Mouse (Mus musculus): Measurements from ENCODE around the gene Thap8. TPM values are rescaled to one million over a fixed set of nuclear protein-coding genes. Genes with fewer than 3 reads are reported as not detected.

Gene Thap8
- polyA plus RNA-seq, 1 experiment from 2014 or later = 0.66 TPM

DNA sequence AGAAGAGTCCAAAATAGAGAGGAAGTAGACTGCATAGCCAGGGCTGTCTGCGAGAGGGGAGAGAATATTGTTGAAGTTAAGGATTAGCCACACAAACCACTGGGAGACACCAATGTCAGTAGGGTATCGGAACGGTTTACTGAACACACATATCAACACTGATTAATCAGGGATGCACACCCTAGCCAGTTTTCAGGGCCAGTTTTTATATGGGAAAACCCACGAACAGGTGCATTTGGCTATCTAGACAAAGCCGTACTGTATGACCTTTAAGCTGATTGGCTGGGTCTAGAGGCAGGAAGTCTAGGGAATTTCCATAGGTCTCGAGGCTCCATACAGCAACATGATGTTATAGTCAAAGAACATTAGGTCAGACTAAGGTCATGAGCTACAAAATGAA is 43.0 kb downstream of the Thap8 start:
- Histone ChIP-seq H3K27me3 (peaks cover 12% of the 10 kb centered on the region; the same call in 1 of the 2 replicates), H3K4me2 (replicated peaks) (peak overlapping the region; percentile 73), H3K36me3 (no peaks in the 10 kb centered on the region), H3K4me1 (peaks cover 19% of the 10 kb centered on the region), H3K9ac (replicated peaks) (peak overlapping the region; percentile 92), H3K9me3 (0 out of 2 replicates have a peak, but pooled peaks cover 3% of the 10 kb centered on the region), H3K27ac (replicated peaks) (peak overlapping the region; percentile 84; the same call in 1 of the 2 replicates), H3K4me3 (peak overlapping the region; percentile 87)
- WGBS = 33% methylated on average over 6 of the region's 6 CpGs
- ATAC-seq (ENCODE audit: low FRiP score, low read depth) = peak; percentile 2; the same call in 1 of the 2 replicates

DNA sequence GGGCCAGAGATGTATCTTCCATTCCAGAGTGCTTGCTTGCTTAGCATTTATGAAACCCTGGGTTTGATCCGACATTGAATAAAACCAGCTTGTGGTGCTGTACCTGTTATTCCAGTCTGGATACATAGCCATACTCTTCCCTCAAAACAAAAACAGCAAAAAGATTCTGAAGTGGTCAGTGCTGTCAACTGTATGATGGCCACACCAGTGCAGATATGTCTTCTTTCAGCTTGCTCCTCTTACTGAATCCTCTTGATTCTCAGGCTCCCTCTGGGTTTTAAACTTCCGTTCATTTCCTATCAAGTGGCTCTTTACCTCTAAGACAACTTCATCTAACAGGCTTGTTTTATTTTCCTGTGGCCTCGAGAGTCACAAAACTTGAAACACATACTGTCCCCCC is 43.9 kb downstream of the Thap8 start, which contains the start of gene Sdhaf1:
TSS of gene Sdhaf1 (minus strand) at position 101 of the 400 bp plus-strand sequence.
- Histone ChIP-seq H3K4me2 (replicated peaks) (peak within 1 kb of the TSS; percentile 73), H3K9ac (replicated peaks) (peak within 1 kb of the TSS; percentile 92), H3K27ac (replicated peaks) (peak within 1 kb of the TSS; percentile 84; the same call in 1 of the 2 replicates), H3K27me3 (peaks cover 12% of the 10 kb centered on the region; the same call in 1 of the 2 replicates), H3K36me3 (no peaks in the 10 kb centered on the region), H3K9me3 (0 out of 2 replicates have a peak, but pooled peaks cover 3% of the 10 kb centered on the region), H3K4me3 (peak within 1 kb of the TSS; percentile 87), H3K4me1 (peaks cover 19% of the 10 kb centered on the region)
- no peak for ATAC-seq (ENCODE audit: low FRiP score, low read depth)
- WGBS = 79% methylated on average over 3 of the region's 3 CpGs

DNA sequence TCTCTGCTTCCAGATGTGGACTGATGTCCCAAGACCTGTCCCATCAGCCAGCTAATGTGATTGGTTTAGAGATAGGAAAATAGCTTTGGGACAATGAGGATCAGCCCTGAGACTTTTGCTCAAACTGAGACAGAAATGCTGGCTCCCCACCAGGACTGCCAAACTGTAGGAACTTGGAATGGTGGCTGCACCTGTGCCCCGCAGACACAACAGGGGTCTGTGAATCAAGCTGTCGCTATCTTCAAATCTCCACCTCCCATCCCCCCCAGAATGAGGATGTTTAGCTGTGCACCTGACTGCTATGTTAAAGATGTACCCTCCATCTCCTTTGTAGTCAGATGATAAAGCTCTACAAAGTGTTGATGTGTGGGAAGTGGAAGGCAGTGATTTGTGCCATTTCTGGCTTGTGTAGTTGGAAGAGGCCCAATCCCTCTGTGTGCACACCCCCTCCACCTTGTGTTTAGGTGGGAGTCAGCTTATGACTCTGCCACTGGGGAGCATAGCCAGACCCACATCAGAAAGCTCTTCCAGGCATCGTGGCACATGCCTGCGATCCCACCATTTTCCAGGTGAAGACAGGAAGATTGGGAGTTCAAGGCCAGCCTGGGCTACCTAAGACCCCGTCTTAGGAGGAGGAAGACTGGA is 44.5 kb downstream of the Thap8 start:
- peaks cover 12% of the 10 kb centered on the region; the same call in 1 of the 2 replicates for H3K27me3 ChIP-seq
- no peak overlapping the region for H3K4me3 ChIP-seq
- H3K27ac ChIP-seq (replicated peaks) = no peak overlapping the region
- H3K4me2 ChIP-seq (replicated peaks) = no peak overlapping the region
- 86% methylated on average over 5 of the region's 5 CpGs for WGBS
- H3K9me3 ChIP-seq = 0 out of 2 replicates have a peak, but pooled peaks cover 3% of the 10 kb centered on the region
- no peak overlapping the region for H3K9ac ChIP-seq (replicated peaks)
- H3K36me3 ChIP-seq = no peaks in the 10 kb centered on the region
- no peak for ATAC-seq (ENCODE audit: low FRiP score, low read depth)
- H3K4me1 ChIP-seq = peaks cover 19% of the 10 kb centered on the region

DNA sequence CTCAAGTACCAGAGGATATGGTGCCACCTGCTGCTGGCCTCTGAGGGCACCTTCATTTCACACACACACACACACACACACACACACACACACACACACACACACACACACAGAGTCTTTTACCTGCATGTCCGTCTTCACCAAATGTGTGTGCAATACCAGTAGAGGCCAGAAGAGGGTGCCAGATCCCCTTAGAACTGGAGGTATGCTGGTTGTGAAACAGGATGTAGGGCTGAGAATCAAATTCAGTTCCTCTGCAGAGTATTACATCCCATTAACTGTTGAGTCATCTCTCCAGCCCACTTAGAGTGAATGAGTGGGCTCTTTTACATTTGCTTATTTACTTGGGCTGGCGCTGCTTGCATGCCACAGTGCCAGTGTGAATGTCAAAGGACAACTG is 45.5 kb downstream of the Thap8 start:
- Histone ChIP-seq H3K27ac (replicated peaks) (no peak overlapping the region), H3K4me3 (no peak overlapping the region), H3K9me3 (0 out of 2 replicates have a peak, but pooled peaks cover 3% of the 10 kb centered on the region), H3K36me3 (no peaks in the 10 kb centered on the region), H3K4me1 (peaks cover 19% of the 10 kb centered on the region), H3K27me3 (peaks cover 12% of the 10 kb centered on the region; the same call in 1 of the 2 replicates), H3K9ac (replicated peaks) (no peak overlapping the region), H3K4me2 (replicated peaks) (no peak overlapping the region)
- no peak for ATAC-seq (ENCODE audit: low FRiP score, low read depth)
- 59% methylated on average over 2 of the region's 2 CpGs for WGBS

DNA sequence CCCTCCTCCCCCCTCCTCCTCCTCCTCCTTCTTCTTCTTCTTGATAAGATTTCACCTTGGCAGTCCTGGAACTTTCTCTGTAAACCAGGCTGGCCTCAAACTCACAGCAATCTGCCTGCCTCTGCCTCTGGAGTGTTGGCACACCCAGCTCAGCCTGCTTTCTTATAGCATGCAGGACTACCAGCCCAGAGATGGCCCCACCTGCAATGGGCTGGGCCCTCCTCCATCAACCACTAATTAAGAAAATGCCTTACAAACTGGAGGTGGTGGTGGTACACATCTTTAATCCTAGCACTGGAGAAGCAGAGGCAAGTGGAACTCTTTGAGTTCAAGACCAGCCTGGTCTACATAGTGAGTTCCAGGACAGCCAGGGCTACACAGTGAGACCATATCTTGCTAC is 46.5 kb downstream of the Thap8 start:
- no peak for ATAC-seq (ENCODE audit: low FRiP score, low read depth)
- no peak overlapping the region for H3K9ac ChIP-seq (replicated peaks)
- no peak overlapping the region for H3K4me2 ChIP-seq (replicated peaks)
- H3K9me3 ChIP-seq = 0 out of 2 replicates have a peak, but pooled peaks cover 3% of the 10 kb centered on the region
- peaks cover 12% of the 10 kb centered on the region for H3K4me1 ChIP-seq
- H3K4me3 ChIP-seq = no peak overlapping the region
- no peaks in the 10 kb centered on the region for H3K36me3 ChIP-seq
- no peak overlapping the region for H3K27ac ChIP-seq (replicated peaks)
- H3K27me3 ChIP-seq = peaks cover 16% of the 10 kb centered on the region; the same call in 1 of the 2 replicates

DNA sequence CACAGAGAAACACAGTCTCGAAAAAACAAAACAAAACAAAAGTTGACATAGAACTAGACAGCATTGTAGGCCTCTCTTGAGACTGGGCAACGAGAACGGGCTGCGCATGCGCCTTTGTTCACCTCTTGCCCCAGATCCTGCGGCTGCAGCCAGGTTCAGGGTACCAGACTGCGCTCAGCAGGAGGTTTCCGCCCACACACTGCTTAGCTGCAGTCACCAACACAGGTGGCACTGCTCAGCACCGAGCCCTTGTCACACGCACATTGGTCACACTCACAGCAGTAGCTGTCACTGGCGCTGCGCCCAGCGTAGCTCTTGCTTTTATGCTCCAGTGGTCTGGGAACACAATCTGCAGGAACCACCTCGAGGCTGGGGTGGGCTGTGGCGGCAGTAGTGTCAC is 47.2 kb downstream of the Thap8 start:
- Histone ChIP-seq H3K27me3 (peaks cover 16% of the 10 kb centered on the region; the same call in 1 of the 2 replicates), H3K4me1 (peaks cover 16% of the 10 kb centered on the region), H3K9me3 (0 out of 2 replicates have a peak, but pooled peaks cover 3% of the 10 kb centered on the region), H3K36me3 (no peaks in the 10 kb centered on the region), H3K9ac (replicated peaks) (no peak overlapping the region), H3K27ac (replicated peaks) (no peak overlapping the region), H3K4me2 (replicated peaks) (no peak overlapping the region), H3K4me3 (no peak overlapping the region)
- WGBS = 63% methylated on average over 15 of the region's 15 CpGs
- ATAC-seq (ENCODE audit: low FRiP score, low read depth) = no peak

DNA sequence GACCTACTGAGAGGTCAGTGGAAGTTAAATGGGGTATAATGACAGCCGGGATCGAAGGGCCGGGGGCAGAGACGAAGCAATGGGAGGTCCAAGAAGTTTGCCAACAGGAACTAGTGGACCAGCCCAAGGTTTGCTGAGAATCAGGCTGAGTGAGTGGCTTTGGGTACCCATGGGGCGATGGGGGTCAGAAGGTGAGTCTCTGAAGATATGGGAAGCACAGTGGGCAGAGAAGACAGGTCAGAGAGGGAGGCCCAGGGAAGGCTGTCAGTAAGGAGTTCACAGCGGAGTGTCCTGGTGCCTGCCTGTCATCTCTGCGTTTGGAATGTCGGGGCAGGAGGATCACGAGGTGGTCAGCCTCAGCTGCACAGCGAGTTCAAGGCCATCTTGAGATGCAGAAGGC is 48.5 kb downstream of the Thap8 start:
- Histone ChIP-seq H3K4me2 (replicated peaks) (no peak overlapping the region), H3K4me3 (no peak overlapping the region), H3K4me1 (peaks cover 10% of the 10 kb centered on the region), H3K9ac (replicated peaks) (no peak overlapping the region), H3K27ac (replicated peaks) (no peak overlapping the region), H3K9me3 (0 out of 2 replicates have a peak, but pooled peaks cover 3% of the 10 kb centered on the region), H3K27me3 (peaks cover 27% of the 10 kb centered on the region), H3K36me3 (no peaks in the 10 kb centered on the region)
- no peak for ATAC-seq (ENCODE audit: low FRiP score, low read depth)
- 57% methylated on average over 10 of the region's 10 CpGs for WGBS

DNA sequence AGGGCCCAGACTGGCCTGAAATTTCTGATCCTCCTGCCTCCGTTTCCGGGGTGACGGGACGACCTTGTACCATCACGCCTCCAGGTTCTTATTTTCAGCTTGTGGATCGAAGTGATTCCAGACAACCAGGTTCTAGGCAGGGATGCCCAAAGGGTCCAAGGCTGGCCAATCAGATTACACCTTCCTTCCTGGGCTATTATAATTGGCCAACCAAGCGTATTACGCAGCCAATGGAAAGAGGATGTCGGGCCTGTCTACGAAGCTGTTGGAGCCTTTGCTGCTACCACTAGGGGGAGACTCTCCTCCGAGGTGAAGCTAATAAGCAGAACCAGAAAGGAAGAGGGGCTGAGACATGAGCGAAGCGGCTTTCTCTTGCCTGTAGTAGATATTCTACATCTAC is 52.0 kb downstream of the Thap8 start:
- Histone ChIP-seq H3K9ac (replicated peaks) (no peak overlapping the region), H3K27ac (replicated peaks) (no peak overlapping the region), H3K27me3 (peaks cover 51% of the 10 kb centered on the region), H3K4me2 (replicated peaks) (peak overlapping the region; percentile 41), H3K4me3 (0 out of 2 replicates have a peak overlapping the region, but pooled peaks have one; percentile 12), H3K9me3 (no peaks in the 10 kb centered on the region), H3K36me3 (no peaks in the 10 kb centered on the region), H3K4me1 (peaks cover 15% of the 10 kb centered on the region)
- peak; percentile 91 for ATAC-seq (ENCODE audit: low FRiP score, low read depth)
- WGBS = 3% methylated on average over 13 of the region's 13 CpGs

DNA sequence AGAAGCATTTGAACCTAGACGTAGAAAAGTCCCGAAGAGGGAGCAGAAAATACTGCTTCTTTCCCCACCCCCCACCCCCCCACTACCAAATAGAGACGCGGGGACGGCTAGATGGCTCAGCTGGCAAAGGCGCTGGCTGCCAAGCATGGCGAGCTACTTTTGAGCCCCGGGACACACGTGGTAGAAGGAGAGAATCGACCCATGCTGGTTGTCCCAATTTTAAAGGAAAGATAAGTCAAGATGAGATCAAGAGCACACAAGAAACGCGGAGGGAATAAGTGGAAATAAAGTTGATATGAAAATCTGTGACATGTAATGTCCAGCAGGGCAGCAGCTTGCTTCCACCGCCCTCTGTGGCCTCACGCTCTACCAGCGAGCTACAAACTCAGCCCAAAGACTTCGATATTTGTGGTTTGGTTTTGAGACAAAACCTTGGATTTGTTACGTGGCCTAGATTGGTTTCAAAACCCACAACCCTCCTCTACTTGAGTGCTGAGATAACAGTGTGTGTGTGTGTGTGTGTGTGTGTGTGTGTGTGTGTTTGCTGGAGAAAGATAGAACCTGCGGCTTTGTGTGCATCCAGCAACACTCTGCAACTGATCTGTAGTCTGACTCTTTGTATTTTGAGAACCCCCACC is 52.8 kb downstream of the Thap8 start:
- no peak overlapping the region for H3K4me2 ChIP-seq (replicated peaks)
- H3K27me3 ChIP-seq = peaks cover 43% of the 10 kb centered on the region
- no peak overlapping the region for H3K4me3 ChIP-seq
- no peak overlapping the region for H3K27ac ChIP-seq (replicated peaks)
- WGBS = 69% methylated on average over 18 of the region's 18 CpGs
- no peak overlapping the region for H3K9ac ChIP-seq (replicated peaks)
- peaks cover 13% of the 10 kb centered on the region for H3K4me1 ChIP-seq
- H3K9me3 ChIP-seq = no peaks in the 10 kb centered on the region
- no peaks in the 10 kb centered on the region for H3K36me3 ChIP-seq
- ATAC-seq (ENCODE audit: low FRiP score, low read depth) = no peak

DNA sequence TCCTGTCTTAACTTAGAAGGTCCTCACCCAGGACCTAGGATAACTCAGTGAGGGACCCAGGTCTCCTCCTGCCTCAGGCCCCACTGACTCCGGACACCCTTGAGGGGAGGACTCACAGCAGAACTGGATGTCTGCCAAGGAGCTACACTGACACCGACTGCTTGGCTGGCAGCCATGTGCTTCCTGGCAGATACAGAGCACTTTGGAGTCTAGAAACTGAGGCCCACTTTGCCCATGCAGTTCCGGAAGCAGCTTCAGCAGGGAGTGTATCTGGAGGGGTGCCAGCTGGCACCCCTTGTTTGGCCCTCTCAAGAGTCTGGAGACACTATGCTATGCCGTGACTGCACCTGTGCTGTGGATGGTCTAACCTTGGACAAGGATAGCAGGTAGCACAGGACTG is 53.5 kb downstream of the Thap8 start:
- Histone ChIP-seq H3K27ac (replicated peaks) (no peak overlapping the region), H3K27me3 (peaks cover 44% of the 10 kb centered on the region), H3K4me2 (replicated peaks) (no peak overlapping the region), H3K4me1 (peaks cover 13% of the 10 kb centered on the region), H3K9ac (replicated peaks) (no peak overlapping the region), H3K9me3 (no peaks in the 10 kb centered on the region), H3K36me3 (no peaks in the 10 kb centered on the region), H3K4me3 (no peak overlapping the region)
- 75% methylated on average over 4 of the region's 4 CpGs for WGBS
- ATAC-seq (ENCODE audit: low FRiP score, low read depth) = no peak

DNA sequence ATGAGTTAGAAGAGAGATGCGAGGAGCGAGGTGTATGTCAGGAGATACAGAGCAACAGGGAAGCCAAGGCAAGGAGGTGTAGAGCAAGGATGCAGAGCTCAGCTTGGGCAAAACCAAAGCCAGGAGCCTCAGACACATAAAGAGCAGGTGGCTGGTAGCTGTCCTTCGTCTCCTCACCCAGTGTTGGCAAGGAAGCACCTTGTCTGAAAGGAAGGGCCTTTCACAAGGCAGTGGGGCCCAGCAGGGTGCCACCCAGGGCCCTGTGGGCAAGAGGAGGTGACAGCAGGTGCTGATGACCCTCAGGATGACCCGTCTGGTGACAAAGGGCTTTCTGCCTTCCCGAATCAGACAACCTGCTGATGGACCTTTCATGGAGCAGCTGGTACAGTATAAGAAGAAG is 54.7 kb downstream of the Thap8 start:
- Histone ChIP-seq H3K27ac (replicated peaks) (no peak overlapping the region), H3K9me3 (no peaks in the 10 kb centered on the region), H3K9ac (replicated peaks) (0 out of 2 replicates have a peak overlapping the region, but pooled peaks have one; percentile 6), H3K4me2 (replicated peaks) (no peak overlapping the region), H3K36me3 (no peaks in the 10 kb centered on the region), H3K27me3 (peaks cover 48% of the 10 kb centered on the region), H3K4me1 (peaks cover 13% of the 10 kb centered on the region), H3K4me3 (no peak overlapping the region)
- 60% methylated on average over 5 of the region's 5 CpGs for WGBS
- ATAC-seq (ENCODE audit: low FRiP score, low read depth) = no peak

DNA sequence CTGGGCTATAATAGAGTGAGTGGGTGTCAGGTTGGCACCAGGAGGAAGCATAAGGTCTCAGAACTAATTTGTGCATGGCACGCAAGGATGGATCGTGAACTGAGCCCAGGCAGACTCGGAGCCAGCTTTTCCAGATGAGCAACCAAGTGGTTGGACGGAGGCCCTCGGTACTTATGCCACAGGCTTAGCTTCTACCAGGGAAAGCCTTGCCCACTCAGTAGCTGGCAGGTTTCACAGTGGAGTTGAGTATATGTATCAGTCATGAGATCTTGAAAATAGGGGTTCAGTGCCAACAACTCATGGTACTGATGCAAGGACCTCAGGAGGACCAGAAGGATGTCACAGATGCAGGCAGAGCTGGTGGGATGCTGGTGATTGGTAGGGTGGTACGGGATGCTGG is 55.8 kb downstream of the Thap8 start:
- WGBS = 77% methylated on average over 6 of the region's 6 CpGs
- Histone ChIP-seq H3K4me3 (no peak overlapping the region), H3K36me3 (no peaks in the 10 kb centered on the region), H3K27me3 (peaks cover 48% of the 10 kb centered on the region), H3K4me1 (peaks cover 13% of the 10 kb centered on the region), H3K4me2 (replicated peaks) (no peak overlapping the region), H3K27ac (replicated peaks) (no peak overlapping the region), H3K9ac (replicated peaks) (no peak overlapping the region), H3K9me3 (no peaks in the 10 kb centered on the region)
- no peak for ATAC-seq (ENCODE audit: low FRiP score, low read depth)
